Mouse (Mus musculus) stomach, postnatal 0 days (tissue): ENCODE data around the gene Slu7.

Experiments used
- CTCF ChIP-seq: IDR thresholded peaks from 2 replicates; pipeline ENCODE4 v1.5.1; 2016; ENCODE audit warnings: antibody characterized with exemption, low read depth, mild to moderate bottlenecking, moderate library complexity
- EP300 ChIP-seq: optimal IDR thresholded peaks from 2 replicates; pipeline ENCODE3; 2016; ENCODE audit warnings: antibody characterized with exemption

DNA sequence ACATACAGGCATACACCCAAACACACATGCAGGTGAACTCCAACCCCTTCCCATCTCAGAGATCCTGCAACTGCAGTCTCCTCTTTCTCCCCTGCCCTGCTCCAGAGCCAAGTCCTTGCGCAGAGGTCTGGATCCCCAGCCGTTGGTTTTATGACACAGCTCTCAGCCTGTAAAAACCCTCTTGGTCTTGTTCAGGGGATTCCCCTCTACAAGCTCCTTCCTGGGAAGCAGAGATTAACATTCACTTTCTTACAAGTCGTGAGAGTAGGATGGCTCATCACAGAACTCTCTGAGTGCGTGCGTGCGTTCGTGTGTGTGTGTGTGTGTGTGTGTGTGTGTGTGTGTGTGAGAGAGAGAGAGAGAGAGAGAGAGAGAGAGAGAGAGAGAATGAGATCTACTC lies 23.3 kb upstream of the Slu7 start:
- TF ChIP-seq EP300 = no peak
- TF ChIP-seq CTCF = no peak
